Mouse (Mus musculus): ENCODE results near the gene P2rx2. TPM values are rescaled to one million over a fixed set of nuclear protein-coding genes. Genes with fewer than 3 reads are reported as not detected.

P2rx2 gene
- polyA plus RNA-seq, 1 experiment from 2014 or later = 3.1 TPM

DNA sequence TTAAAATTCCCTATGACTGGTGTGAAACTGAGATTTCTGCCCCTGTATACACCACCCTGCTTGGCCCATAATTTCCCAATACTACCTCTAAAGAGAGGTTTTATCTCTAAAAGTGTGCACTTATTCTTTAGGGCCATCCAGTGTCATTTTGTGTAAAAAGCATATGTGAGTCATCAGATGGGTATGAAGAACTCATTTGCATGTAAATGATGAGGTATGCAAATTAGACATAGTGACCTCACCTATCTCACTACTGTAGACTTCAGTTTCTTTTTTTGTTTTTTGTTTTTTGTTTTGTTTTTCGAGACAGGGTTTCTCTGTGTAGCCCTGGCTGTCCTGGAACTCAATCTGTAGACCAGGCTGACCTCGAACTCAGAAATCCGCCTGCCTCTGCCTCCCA, 29.9 kb downstream of the P2rx2 start:
- Histone ChIP-seq H3K4me1 (no peaks in the 10 kb centered on the region), H3K36me3 (peaks cover 73% of the 10 kb centered on the region), H3K9me3 (no peaks in the 10 kb centered on the region), H3K4me3 (no peak overlapping the region), H3K27me3 (no peaks in the 10 kb centered on the region), H3K27ac (no peak overlapping the region), H3K9ac (no peak overlapping the region), H3K4me2 (no peak overlapping the region)
- no peak for ATAC-seq (ENCODE audit: insufficient number of reproducible peaks, insufficient read depth, low FRiP score, low TSS enrichment, low read depth)
- WGBS = 97% methylated on average over 3 of the region's 3 CpGs

DNA sequence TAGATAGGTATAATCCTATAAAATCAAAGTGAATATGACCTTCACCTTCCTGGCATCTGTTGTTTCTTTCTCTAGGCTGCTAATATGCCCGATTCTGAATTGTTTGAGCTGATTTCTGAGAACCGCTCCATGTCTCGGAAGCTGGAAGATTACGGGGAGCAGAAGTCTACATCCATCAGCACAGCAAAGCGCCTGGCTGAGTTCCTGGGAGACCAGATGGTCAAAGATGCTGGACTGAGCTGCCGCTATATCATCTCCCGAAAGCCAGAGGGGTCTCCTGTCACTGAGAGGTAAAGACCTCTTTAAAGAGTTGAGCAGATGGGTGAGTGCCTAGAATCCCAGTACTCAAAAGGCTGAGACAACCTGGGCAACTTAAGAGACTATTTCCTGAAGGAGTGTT, 34.2 kb downstream of the P2rx2 start:
- Histone ChIP-seq H3K9ac (no peak overlapping the region), H3K9me3 (no peaks in the 10 kb centered on the region), H3K27ac (no peak overlapping the region), H3K4me3 (no peak overlapping the region), H3K27me3 (no peaks in the 10 kb centered on the region), H3K36me3 (peaks cover 92% of the 10 kb centered on the region), H3K4me2 (no peak overlapping the region), H3K4me1 (no peaks in the 10 kb centered on the region)
- no peak for ATAC-seq (ENCODE audit: insufficient number of reproducible peaks, insufficient read depth, low FRiP score, low TSS enrichment, low read depth)
- 95% methylated on average over 7 of the region's 7 CpGs for WGBS

DNA sequence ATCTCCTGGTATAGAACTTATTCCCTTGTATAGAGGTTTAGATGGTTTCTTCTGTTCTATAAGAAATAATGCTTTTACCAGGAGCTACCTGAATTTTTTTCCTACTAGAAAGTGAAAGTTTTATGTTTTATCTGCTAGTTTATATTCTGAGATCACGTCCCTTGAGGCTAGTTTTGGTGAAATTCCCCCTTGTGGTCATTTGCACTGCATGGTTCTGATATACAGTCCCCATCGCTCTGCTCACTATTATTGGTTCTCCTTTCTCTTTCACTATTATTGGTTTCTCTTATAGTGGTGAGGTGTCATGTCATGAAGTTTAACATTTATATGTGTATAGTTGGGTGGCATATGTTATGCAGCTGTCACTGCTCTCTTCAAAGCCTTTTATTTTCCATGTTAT, 42.4 kb downstream of the P2rx2 start:
- Histone ChIP-seq H3K4me2 (no peak overlapping the region), H3K36me3 (peaks cover 88% of the 10 kb centered on the region), H3K9me3 (no peaks in the 10 kb centered on the region), H3K4me3 (no peak overlapping the region), H3K27ac (no peak overlapping the region), H3K27me3 (no peaks in the 10 kb centered on the region), H3K9ac (no peak overlapping the region), H3K4me1 (no peaks in the 10 kb centered on the region)
- WGBS = 87% methylated on average over 2 of the region's 2 CpGs
- no peak for ATAC-seq (ENCODE audit: insufficient number of reproducible peaks, insufficient read depth, low FRiP score, low TSS enrichment, low read depth)

DNA sequence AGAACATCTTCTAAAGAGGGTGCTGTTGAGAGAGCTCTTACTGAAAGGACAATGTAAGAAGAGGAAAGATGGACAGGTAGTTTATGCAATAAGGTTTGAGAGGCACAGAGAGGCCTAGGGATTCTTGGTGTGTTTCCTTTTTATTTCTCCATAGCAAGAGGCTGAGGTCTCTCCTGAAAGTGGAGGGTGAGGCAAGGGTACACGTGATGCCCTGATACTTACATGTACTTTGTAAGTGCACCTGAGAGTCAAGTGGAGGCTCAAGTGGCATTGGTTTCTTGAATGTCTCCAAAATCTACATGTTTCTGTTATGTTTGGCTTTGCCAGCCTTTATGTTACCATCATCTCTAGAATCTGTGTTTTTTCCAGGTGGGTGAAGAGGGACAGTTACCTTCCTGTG, 46.4 kb downstream of the P2rx2 start:
- no peaks in the 10 kb centered on the region for H3K4me1 ChIP-seq
- H3K9me3 ChIP-seq = no peaks in the 10 kb centered on the region
- no peak overlapping the region for H3K9ac ChIP-seq
- no peaks in the 10 kb centered on the region for H3K27me3 ChIP-seq
- no peak overlapping the region for H3K27ac ChIP-seq
- peaks cover 82% of the 10 kb centered on the region for H3K36me3 ChIP-seq
- no peak for ATAC-seq (ENCODE audit: insufficient number of reproducible peaks, insufficient read depth, low FRiP score, low TSS enrichment, low read depth)
- no peak overlapping the region for H3K4me2 ChIP-seq
- 89% methylated on average over 1 of the region's 1 CpGs for WGBS
- no peak overlapping the region for H3K4me3 ChIP-seq

DNA sequence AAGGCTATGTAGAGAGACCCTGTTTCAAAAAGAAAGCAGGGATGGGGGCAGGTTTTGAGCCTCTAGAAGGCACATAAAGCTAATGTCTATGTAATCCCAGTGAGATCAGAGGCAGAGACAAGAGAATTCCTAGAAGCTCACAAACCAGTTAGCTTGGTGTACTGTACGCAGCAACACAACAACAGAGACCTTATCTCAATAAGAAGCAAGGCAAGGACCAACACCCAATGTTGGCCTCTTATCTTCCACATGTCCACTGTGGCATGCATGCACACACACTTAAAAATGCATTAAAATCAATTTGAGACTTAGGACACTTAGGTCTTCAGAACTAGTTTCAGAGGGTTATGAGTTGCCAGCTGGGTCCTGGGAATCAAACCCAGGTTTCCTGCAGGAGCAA, 51.4 kb downstream of the P2rx2 start:
- H3K4me3 ChIP-seq = no peak overlapping the region
- no peak overlapping the region for H3K27ac ChIP-seq
- no peak for ATAC-seq (ENCODE audit: insufficient number of reproducible peaks, insufficient read depth, low FRiP score, low TSS enrichment, low read depth)
- H3K4me2 ChIP-seq = no peak overlapping the region
- peaks cover 11% of the 10 kb centered on the region for H3K4me1 ChIP-seq
- no peak overlapping the region for H3K9ac ChIP-seq
- H3K36me3 ChIP-seq = peaks cover 70% of the 10 kb centered on the region
- WGBS = 90% methylated on average over 1 of the region's 1 CpGs
- no peaks in the 10 kb centered on the region for H3K27me3 ChIP-seq
- no peaks in the 10 kb centered on the region for H3K9me3 ChIP-seq

Other genes starting within 250 kb of the P2rx2 start
- gene Gm35315, start 248.8 kb downstream of the P2rx2 start, polyA plus RNA-seq (2015; fragmentation: Nextera tagmentation; extraction: Ambion mirVana) = 1.1 TPM in 2 replicates
- 1.9 and 2.7 TPM in 2 replicates for gene Plcxd1, start 243.2 kb downstream of the P2rx2 start, polyA plus RNA-seq (2015; fragmentation: Nextera tagmentation; extraction: Ambion mirVana)
- 32.0 and 42.1 TPM in 2 replicates for gene Gtpbp6, start 235.0 kb downstream of the P2rx2 start, polyA plus RNA-seq (2015; fragmentation: Nextera tagmentation; extraction: Ambion mirVana)
- gene Zfp605, start 233.1 kb downstream of the P2rx2 start, polyA plus RNA-seq (2015; fragmentation: Nextera tagmentation; extraction: Ambion mirVana) = 6.5 and 6.7 TPM in 2 replicates
- 36.6 and 38.1 TPM in 2 replicates for gene Chfr, start 207.4 kb downstream of the P2rx2 start, polyA plus RNA-seq (2015; fragmentation: Nextera tagmentation; extraction: Ambion mirVana)
- 25.3 and 25.4 TPM in 2 replicates for gene Golga3, start 166.5 kb downstream of the P2rx2 start, polyA plus RNA-seq (2015; fragmentation: Nextera tagmentation; extraction: Ambion mirVana)
- gene Ankle2, start 112.2 kb downstream of the P2rx2 start, polyA plus RNA-seq (2015; fragmentation: Nextera tagmentation; extraction: Ambion mirVana) = 29.4 and 30.0 TPM in 2 replicates
- 65.6 and 67.2 TPM in 2 replicates for gene Pgam5, start 73.3 kb downstream of the P2rx2 start, polyA plus RNA-seq (2015; fragmentation: Nextera tagmentation; extraction: Ambion mirVana)
- 8.1 and 11.0 TPM in 2 replicates for gene Pxmp2, start 57.0 kb downstream of the P2rx2 start, polyA plus RNA-seq (2015; fragmentation: Nextera tagmentation; extraction: Ambion mirVana)
- gene Pole, start 56.9 kb downstream of the P2rx2 start, polyA plus RNA-seq (2015; fragmentation: Nextera tagmentation; extraction: Ambion mirVana) = 32.6 and 35.5 TPM in 2 replicates
- gene Lrcol1, start 1.5 kb upstream of the P2rx2 start, polyA plus RNA-seq (2015; fragmentation: Nextera tagmentation; extraction: Ambion mirVana) = not detected in 2 replicates
- 14.8 and 15.5 TPM in 2 replicates for gene Fbrsl1, start 105.3 kb upstream of the P2rx2 start, polyA plus RNA-seq (2015; fragmentation: Nextera tagmentation; extraction: Ambion mirVana)
- gene Galnt9, start 201.1 kb upstream of the P2rx2 start, polyA plus RNA-seq (2015; fragmentation: Nextera tagmentation; extraction: Ambion mirVana) = 0.73 and 1.0 TPM in 2 replicates

Data from embryonic facial prominence, embryonic 13.5 days (tissue).